Mouse (Mus musculus) sigmoid colon, adult 10 weeks (tissue): ENCODE results near the gene Rfx3. TPM values are rescaled to one million over a fixed set of nuclear protein-coding genes. Genes with fewer than 3 reads are reported as not detected.

Source experiments
- polyA plus RNA-seq: library from polyadenylated mRNA; stranded (reverse); fragments of 350-450 nt; fragmentation: Illumina TruSeq; extraction: RNeasy Lipid Tissue Mini Kit (QIAGEN cat#74804); gene quantifications from one replicate; pipeline ENCODE4 v1.2.3, GENCODE M21; 2014; ENCODE audit warnings: low read depth, low replicate concordance

The Rfx3 gene
- 8.8 TPM for polyA plus RNA-seq

GRCm38 (mm10) chr19:28010471-28011395, at the start of gene Rfx3:
TSS of gene Rfx3 (minus strand) at chr19:28011166.

